Mouse (Mus musculus) neural tube, embryonic 12.5 days (tissue): ENCODE data around the gene Sgpp1. TPM values are rescaled to one million over a fixed set of nuclear protein-coding genes. Genes with fewer than 3 reads are reported as not detected.

ENCODE experiments used
- ATAC-seq: fragments of 200-750 bp; cut with Nextera tagmentation; 2 replicates; pipeline ENCODE4 v1.8.0; 2017; ENCODE audit warnings: low read depth, mild to moderate bottlenecking, moderate TSS enrichment, moderate library complexity; ENCODE audit not compliant: low FRiP score
- H3K27ac ChIP-seq: fragments of 300-500 bp; sonication (generic); 2 replicates; pipeline ENCODE4 v1.5.1; 2016
- H3K27me3 ChIP-seq: fragments of 300-500 bp; sonication (generic); replicated peaks from 2 replicates; pipeline ENCODE4 v1.6.1; 2016; ENCODE audit warnings: mild to moderate bottlenecking
- H3K36me3 ChIP-seq: fragments of 300-500 bp; sonication (generic); 2 replicates; pipeline ENCODE4 v1.6.1; 2016; ENCODE audit warnings: mild to moderate bottlenecking
- H3K4me1 ChIP-seq: fragments of 300-500 bp; sonication (generic); 2 replicates; pipeline ENCODE4 v1.6.1; 2016
- H3K4me2 ChIP-seq: fragments of 300-500 bp; sonication (generic); replicated peaks from 2 replicates; pipeline ENCODE4 v1.6.1; 2016; ENCODE audit warnings: mild to moderate bottlenecking
- H3K4me3 ChIP-seq: fragments of 300-500 bp; sonication (generic); 2 replicates; pipeline ENCODE4 v1.5.1; 2016
- H3K9ac ChIP-seq: fragments of 300-500 bp; sonication (generic); 2 replicates; pipeline ENCODE4 v1.6.1; 2016; ENCODE audit warnings: mild to moderate bottlenecking
- H3K9me3 ChIP-seq: fragments of 300-500 bp; sonication (generic); 2 replicates; pipeline ENCODE4 v1.6.1; 2016; ENCODE audit warnings: mild to moderate bottlenecking
- WGBS: fragments of 180-500 bp; shearing (Covaris S2); methylation state at CpG from one replicate; pipeline ENCODE4 v1.1.7; 2016; 5-methylcytosine and 5-hydroxymethylcytosine counted together
- polyA plus RNA-seq: library from polyadenylated mRNA; unstranded; fragments of >200 nt; fragmentation: Nextera tagmentation; extraction: Ambion mirVana; gene quantifications from 2 replicates; pipeline ENCODE4 v1.2.1, GENCODE M21; 2016

Sgpp1 gene
- polyA plus RNA-seq, 1 experiment from 2014 or later = 8.3 TPM

DNA sequence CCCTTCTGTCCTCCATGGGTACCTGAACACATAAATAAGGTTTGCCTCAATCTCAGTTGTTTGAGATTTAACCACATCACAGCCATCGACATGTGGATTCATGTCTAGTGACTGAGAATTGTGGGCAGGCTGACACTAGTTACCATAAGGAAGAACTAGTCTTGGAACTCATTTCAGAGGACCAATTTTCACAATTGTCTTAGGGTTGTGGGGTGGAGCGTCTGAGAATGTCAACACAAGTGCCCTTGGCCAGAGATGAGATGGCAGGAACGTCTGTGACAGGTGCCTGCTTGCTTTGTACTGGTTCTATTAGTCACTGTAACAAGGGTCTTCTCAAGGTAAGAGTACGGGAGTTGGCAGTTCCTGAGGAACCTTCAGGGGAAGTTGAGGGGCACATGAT lies 54.4 kb downstream of the Sgpp1 start:
- H3K9me3 ChIP-seq = no peaks in the 10 kb centered on the region
- no peak overlapping the region for H3K9ac ChIP-seq
- no peak overlapping the region for H3K27ac ChIP-seq
- 83% methylated on average over 4 of the region's 4 CpGs for WGBS
- no peak for ATAC-seq
- no peaks in the 10 kb centered on the region for H3K36me3 ChIP-seq
- H3K4me1 ChIP-seq = no peaks in the 10 kb centered on the region
- no peak overlapping the region for H3K4me2 ChIP-seq
- no peak overlapping the region for H3K4me3 ChIP-seq
- H3K27me3 ChIP-seq = no peaks in the 10 kb centered on the region

DNA sequence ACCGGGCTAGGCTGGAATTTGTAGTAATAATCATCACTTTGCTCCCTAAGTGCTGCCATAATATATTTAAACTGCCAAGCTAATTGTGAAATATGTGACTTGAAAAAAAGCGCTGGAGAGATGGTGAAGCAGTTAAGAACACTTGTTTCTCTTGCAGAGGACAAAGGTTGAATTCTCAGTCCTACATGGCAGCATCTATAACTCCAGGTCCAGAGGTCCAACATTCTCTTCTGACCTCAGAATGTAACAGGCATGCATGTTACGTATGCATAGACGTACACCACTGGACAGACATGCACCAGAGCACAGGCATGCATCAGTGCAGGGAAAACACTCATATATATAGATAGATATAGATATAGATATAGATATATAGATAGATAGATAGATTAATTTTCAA lies 57.1 kb downstream of the Sgpp1 start:
- Histone ChIP-seq H3K9ac (no peak overlapping the region), H3K9me3 (no peaks in the 10 kb centered on the region), H3K4me2 (no peak overlapping the region), H3K4me1 (no peaks in the 10 kb centered on the region), H3K27ac (no peak overlapping the region), H3K36me3 (no peaks in the 10 kb centered on the region), H3K4me3 (no peak overlapping the region), H3K27me3 (no peaks in the 10 kb centered on the region)
- ATAC-seq = no peak
- 97% methylated on average over 4 of the region's 4 CpGs for WGBS

DNA sequence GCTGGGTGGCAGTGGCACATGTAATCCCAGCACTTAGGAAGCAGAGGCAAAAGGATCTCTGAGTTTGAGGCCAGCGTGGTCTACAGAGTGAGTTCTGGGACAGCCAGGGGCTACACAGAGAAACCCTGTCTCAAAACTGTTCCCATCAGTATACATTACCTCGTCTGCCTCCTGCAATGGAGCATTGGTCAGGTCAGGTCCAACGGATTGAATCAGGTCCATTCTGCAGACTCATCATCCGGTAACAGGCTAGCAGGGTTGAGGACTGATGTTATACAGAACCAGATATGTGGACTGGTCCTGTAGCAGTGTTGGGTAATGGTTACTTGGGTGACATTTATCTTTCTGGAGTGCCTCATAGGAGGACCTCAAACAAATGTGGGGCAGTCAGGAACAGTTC lies 62.9 kb downstream of the Sgpp1 start:
- peaks cover 13% of the 10 kb centered on the region for H3K4me1 ChIP-seq
- no peak overlapping the region for H3K27ac ChIP-seq
- H3K9me3 ChIP-seq = no peaks in the 10 kb centered on the region
- no peak overlapping the region for H3K4me2 ChIP-seq
- H3K4me3 ChIP-seq = no peak overlapping the region
- no peaks in the 10 kb centered on the region for H3K36me3 ChIP-seq
- WGBS = 94% methylated on average over 4 of the region's 4 CpGs
- no peak overlapping the region for H3K9ac ChIP-seq
- no peaks in the 10 kb centered on the region for H3K27me3 ChIP-seq
- no peak for ATAC-seq

DNA sequence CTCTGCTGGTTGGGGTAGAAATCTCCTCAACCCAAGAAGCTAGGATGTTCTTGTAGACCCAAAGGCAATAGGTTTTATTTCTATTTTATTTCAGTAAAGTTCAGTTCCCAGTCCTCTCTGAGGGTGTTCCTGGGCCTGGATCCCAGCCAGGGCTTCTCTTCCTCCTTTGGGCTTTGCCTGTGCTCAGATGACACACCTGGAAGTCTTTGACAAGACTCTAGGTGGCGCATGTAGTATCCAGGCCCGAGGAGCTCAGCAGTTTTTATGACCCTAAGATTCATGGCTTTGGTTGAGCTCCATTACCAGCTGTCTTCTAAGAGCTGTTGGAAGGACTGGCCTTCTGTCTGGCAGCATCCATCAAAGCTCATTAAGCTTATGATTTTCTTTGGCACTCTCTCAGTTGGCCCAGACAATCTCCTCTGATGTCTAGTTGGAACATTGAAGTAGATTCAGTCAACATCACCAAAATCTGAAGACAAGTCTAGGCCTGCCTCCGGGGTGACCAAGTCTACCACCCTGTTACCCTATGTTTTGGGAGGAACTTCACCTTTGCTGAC lies 63.7 kb downstream of the Sgpp1 start:
- Histone ChIP-seq H3K4me1 (peaks cover 13% of the 10 kb centered on the region), H3K4me2 (no peak overlapping the region), H3K9ac (no peak overlapping the region), H3K4me3 (no peak overlapping the region), H3K9me3 (no peaks in the 10 kb centered on the region), H3K36me3 (no peaks in the 10 kb centered on the region), H3K27ac (no peak overlapping the region), H3K27me3 (no peaks in the 10 kb centered on the region)
- no peak for ATAC-seq
- 80% methylated on average over 3 of the region's 3 CpGs for WGBS

DNA sequence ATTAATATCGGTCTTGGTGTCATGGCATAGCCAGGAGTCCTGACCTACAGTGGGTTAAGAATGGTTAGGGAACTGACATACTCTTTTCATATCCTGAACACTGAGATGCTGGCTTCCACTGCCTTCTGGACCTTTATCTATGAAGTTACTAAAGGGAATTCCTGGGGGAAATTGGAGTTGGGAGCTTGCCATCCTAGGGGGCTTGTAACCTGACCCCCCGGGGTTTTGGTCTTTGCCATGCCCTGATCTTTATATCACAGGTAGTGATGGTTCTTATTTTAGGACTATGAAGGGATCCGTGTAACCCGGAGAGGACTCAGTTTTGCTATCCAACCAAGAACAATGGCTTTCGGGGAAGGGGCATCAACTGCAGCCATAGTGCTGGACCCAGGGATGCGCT lies 64.9 kb downstream of the Sgpp1 start:
- no peak for ATAC-seq
- Histone ChIP-seq H3K27ac (no peak overlapping the region), H3K9me3 (no peaks in the 10 kb centered on the region), H3K4me2 (peak overlapping the region; percentile 73), H3K36me3 (no peaks in the 10 kb centered on the region), H3K9ac (peak overlapping the region; percentile 57; the same call in 1 of the 2 replicates), H3K4me3 (peak overlapping the region; percentile 50), H3K4me1 (peaks cover 13% of the 10 kb centered on the region), H3K27me3 (no peaks in the 10 kb centered on the region)
- WGBS = 91% methylated on average over 6 of the region's 6 CpGs

DNA sequence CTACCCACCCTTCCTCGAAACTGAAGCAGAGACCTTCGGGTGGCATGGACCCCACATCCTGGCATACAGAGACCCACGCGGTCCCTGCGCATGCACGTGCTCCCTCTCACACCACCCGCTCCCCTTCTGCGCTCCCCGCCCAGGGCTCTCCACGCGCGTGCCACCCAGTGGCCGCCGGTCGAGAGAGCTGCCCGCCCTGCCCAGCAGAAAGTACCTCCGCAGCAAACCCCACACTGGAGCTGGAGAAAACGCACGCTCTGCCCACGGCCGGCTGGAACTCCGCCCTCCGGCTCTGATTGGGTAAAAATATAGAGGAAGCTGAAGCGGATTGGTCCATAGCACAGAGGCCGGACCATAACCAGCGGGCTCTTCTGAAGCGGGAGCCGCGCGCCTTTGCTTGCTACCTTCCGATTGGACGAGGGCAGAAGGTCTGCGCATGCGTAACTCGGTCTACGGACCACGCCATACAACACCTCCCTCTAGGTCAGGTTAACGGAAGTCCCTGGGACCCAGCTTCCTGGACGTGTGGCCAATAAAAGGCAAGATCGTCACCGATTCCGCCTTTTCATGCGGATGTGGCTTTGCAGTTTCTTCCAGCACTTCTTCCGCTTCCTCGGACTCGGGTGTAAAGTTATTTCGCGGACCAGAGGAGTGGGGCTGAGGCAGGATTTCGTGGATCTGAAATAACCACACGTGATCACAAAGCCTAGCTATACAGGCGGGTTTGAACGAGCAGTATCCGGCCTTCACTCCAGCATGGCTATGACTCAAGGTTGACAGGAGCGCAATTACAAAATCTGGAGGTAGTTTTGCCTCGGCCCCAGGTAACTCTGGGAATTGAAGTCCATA lies 66.0 kb downstream of the Sgpp1 start, which contains the start of gene Wdr89:
Wdr89 (minus strand) TSS at position 280 of the 849 bp plus-strand sequence.
- WGBS = under 1% methylated on average over 55 of the region's 55 CpGs
- Histone ChIP-seq H3K9me3 (no peaks in the 10 kb centered on the region), H3K36me3 (no peaks in the 10 kb centered on the region), H3K4me3 (peak within 1 kb of the TSS; percentile 50), H3K27ac (0 out of 2 replicates have a peak within 1 kb of the TSS, but pooled peaks have one; percentile 54), H3K4me2 (peak within 1 kb of the TSS; percentile 81), H3K9ac (peak within 1 kb of the TSS; percentile 57), H3K27me3 (no peaks in the 10 kb centered on the region), H3K4me1 (peaks cover 13% of the 10 kb centered on the region)
- peak; percentile 99 for ATAC-seq

DNA sequence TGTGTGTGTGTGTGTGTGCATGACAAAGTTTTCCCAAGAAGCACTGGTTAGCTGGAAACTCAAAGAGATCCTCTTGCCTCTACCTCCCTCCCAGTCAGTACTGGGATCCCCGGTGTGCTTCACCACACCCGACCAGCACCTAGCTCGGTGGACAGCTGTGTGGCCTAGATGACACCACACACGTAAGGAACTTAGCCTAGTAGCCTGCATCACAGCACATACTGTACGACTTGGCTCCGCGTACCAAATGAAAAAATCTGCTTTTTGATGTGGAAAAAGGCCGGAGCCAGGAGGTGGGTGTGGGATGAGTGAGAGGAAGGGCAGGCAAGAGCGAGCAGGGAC lies 66.6 kb downstream of the Sgpp1 start:
- peaks cover 13% of the 10 kb centered on the region for H3K4me1 ChIP-seq
- H3K27me3 ChIP-seq = no peaks in the 10 kb centered on the region
- no peaks in the 10 kb centered on the region for H3K9me3 ChIP-seq
- H3K27ac ChIP-seq = 0 out of 2 replicates have a peak overlapping the region, but pooled peaks have one; percentile 54
- no peaks in the 10 kb centered on the region for H3K36me3 ChIP-seq
- ATAC-seq = peak; percentile 46
- H3K4me3 ChIP-seq = peak overlapping the region; percentile 46
- WGBS = 1% methylated on average over 9 of the region's 9 CpGs
- peak overlapping the region; percentile 81 for H3K4me2 ChIP-seq
- peak overlapping the region; percentile 57 for H3K9ac ChIP-seq

DNA sequence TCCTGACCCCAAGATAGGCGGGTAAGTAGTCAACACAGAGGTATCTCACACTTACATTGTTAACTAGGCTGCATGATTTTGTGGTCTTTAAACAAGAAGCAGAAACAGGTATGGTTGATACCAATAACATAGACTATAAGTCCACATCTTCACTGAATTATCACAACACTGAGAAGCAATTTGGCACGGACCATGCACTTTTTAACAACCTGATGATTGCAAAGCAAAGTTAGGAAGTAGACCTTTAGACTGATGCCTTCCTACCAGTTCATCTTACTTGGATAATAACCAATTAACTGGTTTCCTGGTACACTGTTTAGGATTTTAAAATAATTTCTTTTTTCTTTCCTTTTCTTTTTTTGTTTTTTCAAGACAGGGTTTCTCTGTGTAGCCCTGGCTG lies 67.3 kb downstream of the Sgpp1 start:
- H3K4me3 ChIP-seq = no peak overlapping the region
- no peaks in the 10 kb centered on the region for H3K9me3 ChIP-seq
- no peak for ATAC-seq
- H3K4me1 ChIP-seq = peaks cover 13% of the 10 kb centered on the region
- WGBS = 88% methylated on average over 2 of the region's 2 CpGs
- peak overlapping the region; percentile 81; the same call in 1 of the 2 replicates for H3K4me2 ChIP-seq
- no peaks in the 10 kb centered on the region for H3K36me3 ChIP-seq
- no peak overlapping the region for H3K9ac ChIP-seq
- H3K27ac ChIP-seq = no peak overlapping the region
- H3K27me3 ChIP-seq = no peaks in the 10 kb centered on the region

DNA sequence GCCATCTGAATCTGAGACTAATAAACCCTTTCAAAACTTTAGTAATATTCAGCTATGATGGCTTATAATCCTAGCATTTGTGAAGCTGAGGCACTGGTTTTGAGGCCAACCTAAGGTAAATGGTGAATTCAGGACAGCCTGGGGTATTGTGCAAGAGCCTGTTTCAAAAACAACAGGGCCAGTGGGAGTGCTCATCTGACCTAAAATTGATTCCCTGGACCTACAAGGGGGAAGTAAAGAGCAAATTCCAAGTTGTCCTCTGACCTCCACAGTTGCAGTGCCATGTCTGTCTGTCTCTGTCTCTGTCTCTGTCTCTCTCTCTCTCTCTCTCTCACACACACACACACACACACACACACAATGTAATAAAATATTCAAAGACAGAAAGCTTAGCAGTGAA lies 68.6 kb downstream of the Sgpp1 start:
- no peak overlapping the region for H3K9ac ChIP-seq
- H3K27ac ChIP-seq = no peak overlapping the region
- no peak overlapping the region for H3K4me2 ChIP-seq
- no peak for ATAC-seq
- H3K27me3 ChIP-seq = no peaks in the 10 kb centered on the region
- no peak overlapping the region for H3K4me3 ChIP-seq
- no peaks in the 10 kb centered on the region for H3K9me3 ChIP-seq
- H3K4me1 ChIP-seq = peaks cover 13% of the 10 kb centered on the region
- no peaks in the 10 kb centered on the region for H3K36me3 ChIP-seq

DNA sequence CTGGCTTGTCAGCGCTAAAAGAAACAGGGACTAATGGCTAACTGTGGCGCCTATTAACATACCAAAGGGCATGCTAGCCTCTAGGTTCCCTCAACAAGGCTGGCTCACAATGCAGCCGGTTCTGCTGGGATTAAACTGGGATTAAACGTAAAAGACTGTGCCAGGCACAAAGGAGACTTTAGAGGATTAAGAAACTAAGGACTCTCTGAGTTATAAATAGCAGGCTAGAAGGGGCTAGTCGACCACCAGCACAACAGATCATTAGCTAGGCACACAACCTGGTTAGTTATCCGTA lies 71.1 kb downstream of the Sgpp1 start:
- 25% methylated on average over 6 of the region's 6 CpGs for WGBS
- Histone ChIP-seq H3K27me3 (no peaks in the 10 kb centered on the region), H3K4me2 (no peak overlapping the region), H3K4me1 (peaks cover 5% of the 10 kb centered on the region; the same call in 1 of the 2 replicates), H3K9me3 (no peaks in the 10 kb centered on the region), H3K36me3 (no peaks in the 10 kb centered on the region), H3K4me3 (no peak overlapping the region), H3K9ac (no peak overlapping the region), H3K27ac (no peak overlapping the region)
- no peak for ATAC-seq

Other genes starting within 250 kb of the Sgpp1 start
- gene Ppp2r5e, start 139.5 kb downstream of the Sgpp1 start, polyA plus RNA-seq = 21.3 and 23.6 TPM in 2 replicates
- 7.0 and 8.3 TPM in 2 replicates for gene Wdr89, start 66.2 kb downstream of the Sgpp1 start, polyA plus RNA-seq
- gene Syne2, start 82.4 kb upstream of the Sgpp1 start, polyA plus RNA-seq = 69.4 and 83.0 TPM in 2 replicates